Mouse (Mus musculus) MEL (cell line): Measurements from ENCODE around the gene Gmds.

Experiments
- CTCF ChIP-seq, 3 experiments: IDR thresholded peaks in 2 of 3; conservative IDR thresholded peaks in 1 of 3; 2 replicates each; pipeline ENCODE4 v1.5.1; 2011 to 2012; ENCODE audit warnings: low read length in 3 of 3, low read depth in 2 of 3, mild to moderate bottlenecking in 2 of 3, improper control_type of control experiment in 1 of 3, inconsistent platforms in 1 of 3, mixed read lengths in 1 of 3, moderate library complexity in 1 of 3; ENCODE audit not compliant: control insufficient read depth in 1 of 3, insufficient read depth in 1 of 3, poor library complexity in 1 of 3, severe bottlenecking in 1 of 3
- MEF2A ChIP-seq: IDR thresholded peaks from 2 replicates; pipeline ENCODE4 v1.6.1; 2014; ENCODE audit warnings: low read depth, mild to moderate bottlenecking, inconsistent platforms, low read length, improper control_type of control experiment; ENCODE audit not compliant: poor library complexity, insufficient replicate concordance, severe bottlenecking; ENCODE audit errors: extremely low read depth
- POLR2A ChIP-seq, 2 experiments: IDR thresholded peaks; 2 replicates each; pipeline ENCODE4 v1.6.1; 2011 to 2012; ENCODE audit warnings: low read length in 2 of 2, mild to moderate bottlenecking in 2 of 2, control low read depth in 1 of 2, improper control_type of control experiment in 1 of 2, low read depth in 1 of 2, moderate library complexity in 1 of 2; ENCODE audit not compliant: control insufficient read depth in 1 of 2, insufficient read depth in 1 of 2, poor library complexity in 1 of 2

DNA sequence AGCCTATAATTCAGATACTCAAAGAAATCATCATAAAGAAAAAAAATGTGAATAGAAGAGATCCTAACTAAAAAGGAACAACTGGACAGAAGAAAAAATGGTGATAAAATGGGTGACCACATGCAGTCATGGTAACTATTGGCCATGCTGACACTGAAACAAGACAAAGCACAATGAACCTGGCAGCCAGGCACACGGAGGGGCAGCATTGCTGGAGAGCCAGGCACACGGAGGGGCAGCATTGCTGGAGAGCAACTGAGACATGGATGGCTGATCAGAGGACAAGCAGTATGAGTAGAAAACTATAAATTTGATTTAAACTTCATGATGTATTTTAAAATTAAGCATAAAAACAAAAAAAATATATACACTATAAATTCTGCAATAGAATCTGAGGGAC is 173.0 kb downstream of the Gmds start:
- TF ChIP-seq MEF2A = no peak
- TF ChIP-seq CTCF (IDR thresholded peaks at IDR 0.05 in 2 of 3, conservative IDR thresholded peaks at IDR 0.05 in 1 of 3; ENCODE audit: control insufficient read depth in 1 of 3, insufficient read depth in 1 of 3, low read depth in 2 of 3, low read length in 3 of 3, poor library complexity in 1 of 3, severe bottlenecking in 1 of 3) = no peak
- TF ChIP-seq POLR2A (IDR thresholded peaks at IDR 0.05; ENCODE audit: control insufficient read depth in 1 of 2, insufficient read depth in 1 of 2, low read depth in 1 of 2, low read length in 2 of 2, poor library complexity in 1 of 2) = no peak
